Mouse (Mus musculus) hindbrain, embryonic 12.5 days (tissue): ENCODE measurements around the gene Cygb. TPM values are rescaled to one million over a fixed set of nuclear protein-coding genes. Genes with fewer than 3 reads are reported as not detected.
"Not testable (repeated sequence)": the region's sequence is repeated elsewhere in the genome, so short reads cannot be mapped to it uniquely, and the experiment has no call there.

Experiments
- ATAC-seq: fragments of 200-750 bp; cut with Nextera tagmentation; 2 replicates; pipeline ENCODE4 v1.8.0; 2017; ENCODE audit warnings: moderate TSS enrichment; ENCODE audit not compliant: low FRiP score
- H3K27ac ChIP-seq: fragments of 300-500 bp; sonication (generic); 2 replicates; pipeline ENCODE4 v1.5.1; 2016; ENCODE audit warnings: mild to moderate bottlenecking
- H3K27me3 ChIP-seq: fragments of 300-500 bp; sonication (generic); 2 replicates; pipeline ENCODE4 v1.6.1; 2016; ENCODE audit warnings: mild to moderate bottlenecking
- H3K36me3 ChIP-seq: fragments of 300-500 bp; sonication (generic); 2 replicates; pipeline ENCODE4 v1.6.1; 2016; ENCODE audit warnings: mild to moderate bottlenecking
- H3K4me1 ChIP-seq: fragments of 300-500 bp; sonication (generic); 2 replicates; pipeline ENCODE4 v1.6.1; 2016
- H3K4me2 ChIP-seq: fragments of 300-500 bp; sonication (generic); replicated peaks from 2 replicates; pipeline ENCODE4 v1.6.1; 2016; ENCODE audit warnings: mild to moderate bottlenecking
- H3K4me3 ChIP-seq: fragments of 300-500 bp; sonication (generic); 2 replicates; pipeline ENCODE4 v1.5.1; 2016; ENCODE audit warnings: mild to moderate bottlenecking
- H3K9ac ChIP-seq: fragments of 300-500 bp; sonication (generic); 2 replicates; pipeline ENCODE4 v1.6.1; 2016; ENCODE audit warnings: mild to moderate bottlenecking, moderate library complexity
- H3K9me3 ChIP-seq: fragments of 300-500 bp; sonication (generic); replicated peaks from 2 replicates; pipeline ENCODE4 v1.6.1; 2016; ENCODE audit warnings: mild to moderate bottlenecking
- WGBS: fragments of 180-500 bp; shearing (Covaris S2); methylation state at CpG from one replicate; pipeline ENCODE4 v1.1.7; 2016; 5-methylcytosine and 5-hydroxymethylcytosine counted together
- polyA plus RNA-seq: library from polyadenylated mRNA; unstranded; fragments of >200 nt; fragmentation: Nextera tagmentation; extraction: Ambion mirVana; gene quantifications from 2 replicates; pipeline ENCODE4 v1.2.1, GENCODE M21; 2016

Gene Cygb
- polyA plus RNA-seq, 1 experiment from 2014 or later = 4.5 TPM

- no peaks in the 10 kb centered on the region for H3K9me3 ChIP-seq
- no peak overlapping the region for H3K9ac ChIP-seq
- H3K27me3 ChIP-seq = no peaks in the 10 kb centered on the region
- H3K4me3 ChIP-seq = no peak overlapping the region
- no peak overlapping the region for H3K4me2 ChIP-seq
- WGBS = 97% methylated on average over 6 of the region's 6 CpGs
- ATAC-seq = no peak
- no peak overlapping the region for H3K27ac ChIP-seq
- no peaks in the 10 kb centered on the region for H3K36me3 ChIP-seq
- peaks cover 8% of the 10 kb centered on the region for H3K4me1 ChIP-seq
These were observed 40.9 kb downstream of the Cygb start for GRCm38 (mm10) chr11:116613234-116613633.

DNA sequence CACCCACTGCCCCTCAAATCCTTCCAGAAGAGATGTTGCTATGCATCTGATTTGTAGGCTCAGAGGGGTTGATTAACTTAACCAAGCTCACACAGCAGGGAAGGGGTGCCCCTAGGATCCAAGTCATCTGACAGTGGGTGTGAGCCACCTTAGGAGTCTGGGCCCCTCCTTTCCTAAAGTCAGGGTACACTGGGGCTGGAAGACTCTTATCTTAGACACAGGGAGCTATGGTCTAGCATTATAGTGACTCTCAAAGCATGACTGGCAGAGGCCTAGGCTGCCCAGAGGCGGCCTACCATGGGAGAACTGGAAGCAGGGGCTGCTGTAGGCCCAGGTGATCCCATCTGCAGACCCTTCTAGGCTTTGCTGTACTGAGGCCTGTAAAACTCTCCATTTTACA, 41.6 kb downstream of the Cygb start:
- Histone ChIP-seq H3K27ac (no peak overlapping the region), H3K4me3 (no peak overlapping the region), H3K9ac (no peak overlapping the region), H3K27me3 (no peaks in the 10 kb centered on the region), H3K4me2 (no peak overlapping the region), H3K4me1 (peaks cover 8% of the 10 kb centered on the region), H3K36me3 (no peaks in the 10 kb centered on the region), H3K9me3 (no peaks in the 10 kb centered on the region)
- WGBS = 100% methylated on average over 1 of the region's 1 CpGs
- ATAC-seq = no peak

DNA sequence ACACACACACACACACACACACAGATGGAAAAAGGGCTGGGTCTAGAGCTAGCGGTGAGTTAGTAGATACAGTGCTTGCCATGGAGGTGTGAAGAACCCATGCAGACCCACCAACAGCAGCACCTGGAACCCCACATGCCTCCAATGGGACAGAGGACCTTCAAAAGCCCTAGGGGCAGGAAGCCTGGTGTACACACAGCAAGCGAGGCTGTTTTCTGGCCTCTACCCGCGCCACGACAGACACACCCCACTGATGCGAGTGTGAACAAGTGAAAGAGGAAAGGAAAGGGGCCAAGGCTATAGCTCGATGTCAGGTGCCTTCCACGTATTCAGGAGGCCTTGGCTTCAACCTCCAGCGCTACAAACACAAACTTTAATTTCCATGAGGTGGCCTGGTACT, 42.2 kb downstream of the Cygb start:
- no peaks in the 10 kb centered on the region for H3K9me3 ChIP-seq
- H3K27ac ChIP-seq = no peak overlapping the region
- H3K4me3 ChIP-seq = no peak overlapping the region
- WGBS = 91% methylated on average over 9 of the region's 9 CpGs
- H3K9ac ChIP-seq = no peak overlapping the region
- peaks cover 8% of the 10 kb centered on the region for H3K4me1 ChIP-seq
- no peaks in the 10 kb centered on the region for H3K36me3 ChIP-seq
- no peak for ATAC-seq
- no peaks in the 10 kb centered on the region for H3K27me3 ChIP-seq
- H3K4me2 ChIP-seq = no peak overlapping the region

- not testable (repeated sequence) for H3K27me3 ChIP-seq, H3K27ac ChIP-seq, H3K36me3 ChIP-seq, H3K4me3 ChIP-seq, ATAC-seq, H3K9me3 ChIP-seq, H3K9ac ChIP-seq, H3K4me1 ChIP-seq, H3K4me2 ChIP-seq
- 87% methylated on average over 9 of the region's 9 CpGs for WGBS
These were observed 42.9 kb downstream of the Cygb start for GRCm38 (mm10) chr11:116611168-116611567.

- no peak overlapping the region for H3K27ac ChIP-seq
- H3K9ac ChIP-seq = no peak overlapping the region
- H3K4me1 ChIP-seq = no peaks in the 10 kb centered on the region; the same call in 1 of the 2 replicates
- no peaks in the 10 kb centered on the region for H3K9me3 ChIP-seq
- no peak for ATAC-seq
- H3K36me3 ChIP-seq = no peaks in the 10 kb centered on the region
- WGBS = 85% methylated on average over 15 of the region's 15 CpGs
- no peak overlapping the region for H3K4me3 ChIP-seq
- no peaks in the 10 kb centered on the region for H3K27me3 ChIP-seq
- no peak overlapping the region for H3K4me2 ChIP-seq
These were observed 44.0 kb downstream of the Cygb start for GRCm38 (mm10) chr11:116609965-116610630.

DNA sequence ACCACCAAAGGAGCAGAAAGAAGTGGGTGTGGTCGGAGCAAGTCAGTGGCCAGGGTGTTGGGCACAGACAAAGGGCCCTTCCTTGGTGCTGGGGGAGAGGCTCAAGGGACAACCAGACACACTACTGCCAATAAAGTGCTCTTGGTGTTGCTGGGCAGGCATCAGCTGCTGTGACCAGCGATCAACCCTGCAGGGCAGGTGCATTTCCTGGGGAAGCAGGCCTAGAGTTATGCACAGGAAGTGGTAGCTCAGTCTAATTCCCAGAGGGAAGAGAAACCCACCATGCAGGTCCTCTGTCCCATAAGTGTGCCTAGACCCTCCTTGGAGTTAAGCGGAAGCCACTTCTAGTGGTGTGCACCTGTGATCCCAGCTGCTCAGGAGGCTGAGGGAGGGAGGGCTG, 46.4 kb downstream of the Cygb start:
- H3K4me2 ChIP-seq = no peak overlapping the region
- no peaks in the 10 kb centered on the region for H3K27me3 ChIP-seq
- WGBS = 85% methylated on average over 3 of the region's 3 CpGs
- H3K4me3 ChIP-seq = no peak overlapping the region
- H3K9ac ChIP-seq = no peak overlapping the region
- no peaks in the 10 kb centered on the region; the same call in 1 of the 2 replicates for H3K4me1 ChIP-seq
- ATAC-seq = no peak
- no peak overlapping the region for H3K27ac ChIP-seq
- H3K9me3 ChIP-seq = no peaks in the 10 kb centered on the region
- H3K36me3 ChIP-seq = no peaks in the 10 kb centered on the region

- Histone ChIP-seq H3K9me3 (no peaks in the 10 kb centered on the region), H3K4me2 (no peak overlapping the region), H3K27me3 (no peaks in the 10 kb centered on the region), H3K9ac (no peak overlapping the region), H3K36me3 (no peaks in the 10 kb centered on the region), H3K4me1 (no peaks in the 10 kb centered on the region; the same call in 1 of the 2 replicates), H3K27ac (no peak overlapping the region), H3K4me3 (no peak overlapping the region)
- WGBS = 90% methylated on average over 12 of the region's 12 CpGs
- ATAC-seq = no peak
These were observed 50.0 kb downstream of the Cygb start for GRCm38 (mm10) chr11:116604097-116604496.

- WGBS = 88% methylated on average over 10 of the region's 10 CpGs
- Histone ChIP-seq H3K4me1 (no peaks in the 10 kb centered on the region; the same call in 1 of the 2 replicates), H3K36me3 (no peaks in the 10 kb centered on the region), H3K9ac (no peak overlapping the region), H3K27ac (no peak overlapping the region), H3K9me3 (no peaks in the 10 kb centered on the region), H3K4me3 (no peak overlapping the region), H3K27me3 (no peaks in the 10 kb centered on the region), H3K4me2 (no peak overlapping the region)
- ATAC-seq = no peak
These were observed 50.8 kb downstream of the Cygb start for GRCm38 (mm10) chr11:116603339-116603738.

DNA sequence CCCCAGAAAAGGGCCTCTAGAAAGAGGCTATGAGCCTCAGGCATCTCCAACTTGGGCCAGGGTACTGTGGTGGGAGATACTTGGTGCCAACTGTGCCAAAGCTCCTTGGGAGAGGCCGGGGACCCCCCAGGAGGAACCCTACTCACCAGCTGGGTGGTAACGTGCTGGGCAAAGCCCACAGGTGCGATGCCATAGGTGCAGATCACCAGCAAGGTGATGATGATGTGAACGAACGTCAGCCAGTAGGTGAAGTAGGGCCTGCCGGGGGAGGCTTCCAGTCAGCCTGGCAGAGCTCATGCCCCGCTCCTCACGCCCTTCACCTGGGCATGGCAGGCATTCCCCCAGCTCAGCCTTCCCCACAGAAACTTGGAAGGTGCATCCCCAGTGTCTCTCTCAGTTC, 52.1 kb downstream of the Cygb start:
- no peak overlapping the region for H3K9ac ChIP-seq
- H3K4me1 ChIP-seq = no peaks in the 10 kb centered on the region; the same call in 1 of the 2 replicates
- H3K4me2 ChIP-seq = no peak overlapping the region
- 82% methylated on average over 8 of the region's 8 CpGs for WGBS
- no peaks in the 10 kb centered on the region for H3K9me3 ChIP-seq
- no peak for ATAC-seq
- no peaks in the 10 kb centered on the region for H3K27me3 ChIP-seq
- no peaks in the 10 kb centered on the region for H3K36me3 ChIP-seq
- no peak overlapping the region for H3K27ac ChIP-seq
- H3K4me3 ChIP-seq = no peak overlapping the region

DNA sequence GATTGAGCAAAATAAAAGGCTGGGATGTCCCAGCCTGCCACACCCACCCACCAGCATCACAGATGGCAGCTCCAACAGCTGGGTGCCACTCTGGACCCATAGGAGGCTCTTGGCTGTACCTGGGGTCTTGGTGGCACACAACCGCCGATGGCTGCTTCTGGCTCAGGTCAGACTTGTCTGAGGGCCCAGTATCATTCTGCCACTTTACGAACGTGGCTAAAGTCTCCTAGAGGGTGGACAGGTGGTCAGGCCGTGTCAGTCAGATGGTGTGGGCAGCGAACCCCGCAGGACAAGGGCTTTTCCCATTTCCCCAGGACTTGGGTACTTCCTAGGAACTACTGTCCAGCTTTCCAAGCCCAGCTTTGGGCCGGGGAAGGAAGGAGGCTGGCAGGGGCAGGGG, 52.9 kb downstream of the Cygb start:
- 89% methylated on average over 8 of the region's 8 CpGs for WGBS
- Histone ChIP-seq H3K27me3 (no peaks in the 10 kb centered on the region), H3K36me3 (no peaks in the 10 kb centered on the region)

DNA sequence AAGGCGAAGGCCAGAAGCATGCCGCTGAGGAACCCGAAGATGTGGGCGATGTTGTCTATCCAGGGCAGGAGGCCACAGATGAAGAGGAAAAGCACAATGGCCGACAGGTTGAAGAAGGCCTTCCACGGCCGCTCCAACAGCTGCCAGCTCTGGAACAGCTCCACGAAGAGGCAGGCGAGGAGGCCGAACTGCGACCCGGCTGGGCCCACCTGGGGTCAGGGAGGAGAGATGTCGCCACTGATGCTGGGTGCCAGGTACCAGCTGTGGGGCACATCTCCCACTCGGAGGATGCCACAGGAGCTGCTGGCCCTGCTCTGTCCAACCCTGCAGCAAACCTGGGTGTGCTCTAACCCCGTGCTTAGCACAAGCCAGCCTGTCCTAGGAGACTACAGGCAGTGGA, 54.9 kb downstream of the Cygb start:
- no peaks in the 10 kb centered on the region for H3K27me3 ChIP-seq
- no peaks in the 10 kb centered on the region for H3K4me1 ChIP-seq
- WGBS = 91% methylated on average over 15 of the region's 15 CpGs
- H3K4me3 ChIP-seq = no peak overlapping the region
- no peak overlapping the region for H3K9ac ChIP-seq
- H3K27ac ChIP-seq = no peak overlapping the region
- no peak for ATAC-seq
- H3K9me3 ChIP-seq = no peaks in the 10 kb centered on the region
- H3K36me3 ChIP-seq = no peaks in the 10 kb centered on the region
- H3K4me2 ChIP-seq = no peak overlapping the region

More for the DNA sequence above, 52.9 kb downstream of the Cygb start:
- H3K9me3 ChIP-seq = no peaks in the 10 kb centered on the region
- no peak overlapping the region for H3K27ac ChIP-seq
- no peak overlapping the region for H3K4me2 ChIP-seq
- ATAC-seq = no peak
- H3K4me3 ChIP-seq = no peak overlapping the region
- no peaks in the 10 kb centered on the region; the same call in 1 of the 2 replicates for H3K4me1 ChIP-seq
- H3K9ac ChIP-seq = no peak overlapping the region

DNA sequence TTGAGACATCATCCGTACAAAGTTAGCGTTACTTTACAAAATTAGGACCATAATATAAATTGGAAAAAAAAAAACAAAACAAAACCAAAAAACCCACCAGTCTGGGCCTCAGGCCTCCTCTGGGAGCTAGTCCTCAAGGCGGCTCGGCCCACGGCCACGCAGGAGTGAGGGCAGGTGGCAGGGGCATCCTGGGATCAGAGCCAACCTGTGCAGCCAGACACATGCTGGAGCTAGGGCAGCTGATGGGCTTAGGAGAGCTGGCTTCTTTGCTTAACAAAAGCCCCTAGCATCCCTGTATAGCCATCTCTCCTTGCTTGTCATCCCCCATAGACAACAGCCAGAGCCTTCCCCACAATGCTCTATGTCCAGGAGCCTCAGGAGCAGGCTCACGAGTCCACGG, 55.9 kb downstream of the Cygb start:
- 89% methylated on average over 8 of the region's 8 CpGs for WGBS
- H3K9me3 ChIP-seq = no peaks in the 10 kb centered on the region

DNA sequence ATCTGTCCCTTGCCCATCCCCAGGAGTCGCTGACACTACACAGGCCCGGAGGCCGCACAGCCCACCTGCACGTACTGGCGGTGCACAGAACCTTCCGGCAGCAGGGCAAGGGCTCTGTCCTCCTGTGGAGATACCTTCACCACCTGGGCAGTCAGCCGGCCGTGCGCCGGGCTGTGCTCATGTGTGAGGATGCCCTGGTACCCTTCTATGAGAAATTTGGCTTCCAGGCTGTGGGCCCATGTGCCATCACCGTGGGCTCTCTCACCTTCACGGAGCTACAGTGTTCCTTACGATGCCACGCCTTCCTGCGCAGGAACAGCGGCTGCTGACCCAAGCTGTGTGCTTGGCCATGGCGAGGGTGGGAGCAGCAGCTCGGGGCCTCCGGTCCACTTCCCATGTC, 57.3 kb downstream of the Cygb start:
- no peak for ATAC-seq
- 88% methylated on average over 19 of the region's 19 CpGs for WGBS
- Histone ChIP-seq H3K9ac (no peak overlapping the region; the same call in 1 of the 2 replicates), H3K27ac (no peak overlapping the region), H3K9me3 (no peaks in the 10 kb centered on the region), H3K4me3 (no peak overlapping the region), H3K27me3 (no peaks in the 10 kb centered on the region), H3K4me1 (peaks cover 10% of the 10 kb centered on the region), H3K36me3 (no peaks in the 10 kb centered on the region), H3K4me2 (no peak overlapping the region)

More for the DNA sequence above, 55.9 kb downstream of the Cygb start:
- no peak for ATAC-seq
- Histone ChIP-seq H3K4me3 (no peak overlapping the region), H3K9ac (no peak overlapping the region), H3K4me1 (peaks cover 1% of the 10 kb centered on the region; the same call in 1 of the 2 replicates), H3K36me3 (no peaks in the 10 kb centered on the region), H3K27me3 (no peaks in the 10 kb centered on the region), H3K4me2 (no peak overlapping the region), H3K27ac (no peak overlapping the region)
